Mouse (Mus musculus) urinary bladder, adult 18-20 months (tissue): ENCODE data around the gene Fam163a.

Experiments
- DNase-seq, 2 experiments: peaks; one replicate each; pipeline ENCODE4 v3.0.0; 2022; ENCODE audit warnings: low spot score in 2 of 2, mixed read lengths in 2 of 2

The Fam163a gene

DNA sequence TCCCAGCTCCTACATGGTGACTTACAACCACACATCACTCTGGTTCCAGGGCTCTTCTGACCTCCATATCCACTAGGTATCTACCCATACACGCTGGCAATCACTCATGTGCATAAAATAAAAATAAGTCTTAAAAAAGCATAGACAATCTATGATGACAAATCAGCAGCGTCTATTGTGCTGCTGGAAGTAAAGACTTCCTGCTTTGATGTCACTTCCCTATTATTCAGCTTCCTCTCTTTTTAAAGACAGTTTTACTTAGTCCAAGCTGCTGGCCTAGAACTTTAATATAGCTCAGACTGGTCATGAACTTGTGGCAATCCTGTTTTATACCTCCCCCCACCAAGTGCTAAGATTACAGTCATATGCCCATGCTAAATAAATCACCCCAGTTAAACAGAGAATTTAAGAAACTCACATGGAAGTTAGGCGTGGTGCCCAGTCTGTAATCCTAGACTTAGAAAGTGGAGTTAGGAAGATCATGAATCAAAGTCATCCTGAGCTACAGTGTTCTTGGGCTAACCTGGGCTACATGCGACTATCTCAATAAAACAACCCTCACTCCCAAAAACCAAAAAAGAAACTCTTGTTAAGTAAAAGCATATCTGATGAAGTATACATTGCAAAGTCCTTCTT, 176.4 kb downstream of the Fam163a start:
- no peak for DNase-seq

DNA sequence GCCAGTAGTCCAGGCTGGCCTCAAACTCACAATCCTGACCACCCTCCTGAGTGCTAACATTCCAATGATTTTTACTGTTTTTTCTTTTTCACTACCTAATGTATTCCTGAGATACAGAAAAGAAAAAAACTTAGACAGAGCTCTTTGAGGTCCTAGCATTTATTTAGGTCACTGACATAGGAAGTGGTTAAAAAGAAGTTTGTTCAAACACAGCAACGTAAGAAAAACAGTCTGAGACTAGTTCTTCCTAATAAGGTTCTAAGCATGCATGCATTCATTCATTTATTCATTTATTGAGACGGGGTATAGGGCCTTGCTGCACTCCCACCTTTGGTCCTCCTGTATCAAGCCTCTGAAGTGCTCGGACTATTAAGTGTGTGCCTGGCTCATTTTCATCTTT, 177.0 kb downstream of the Fam163a start:
- no peak for DNase-seq
